Mouse (Mus musculus) brain, adult 2 months (tissue): Measurements from ENCODE around the gene Apobec2.
"Not testable (repeated sequence)": the region's sequence is repeated elsewhere in the genome, so short reads cannot be mapped to it uniquely, and the experiment has no call there.

ENCODE experiments used
- DNase-seq: peaks from one replicate; pipeline ENCODE4 v3.0.0; 2011; ENCODE audit warnings: low read depth, low spot score

The Apobec2 gene

DNA sequence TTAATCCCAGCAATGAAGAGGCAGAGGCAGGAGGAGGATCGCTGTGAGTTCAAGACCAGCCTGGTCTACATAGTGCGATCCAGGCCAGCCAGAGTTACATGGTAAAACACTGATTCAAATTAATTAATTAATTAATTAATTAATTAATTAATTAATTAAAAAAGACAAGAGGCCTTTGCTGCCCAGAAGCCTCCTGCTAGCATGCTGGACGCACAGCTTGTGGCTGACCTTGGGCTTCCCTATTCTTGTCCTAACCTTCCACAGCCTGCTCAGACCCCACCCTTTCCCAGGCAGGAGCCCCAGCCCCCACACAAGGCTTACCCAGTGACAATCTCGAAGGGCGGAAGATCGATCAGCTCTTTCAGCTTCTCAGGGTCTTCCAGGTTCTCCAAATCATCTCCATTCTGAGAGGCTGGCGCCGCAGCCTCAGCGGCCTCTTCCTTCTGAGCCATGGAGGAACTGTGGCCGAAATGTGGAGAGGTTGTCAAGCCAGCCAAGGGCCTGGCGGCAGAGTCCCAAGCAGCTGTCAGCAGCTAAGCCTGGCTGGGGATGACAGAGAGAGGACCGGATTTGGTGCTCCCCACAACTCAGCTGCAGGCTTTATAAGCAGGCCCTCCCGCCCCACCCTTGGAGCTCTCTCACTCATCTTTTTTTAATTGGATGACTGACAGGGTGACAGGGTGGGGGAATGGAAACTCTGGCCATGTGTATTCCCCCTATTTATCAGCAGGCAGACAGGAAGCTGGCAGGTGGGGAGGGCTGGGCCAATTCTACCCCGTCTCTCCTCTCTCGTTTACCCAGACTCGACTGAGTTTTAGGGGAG, at the start of gene Apobec2:
Apobec2 (minus strand) TSS at position 773 of the 823 bp plus-strand sequence.
- DNase-seq: no peak

DNA sequence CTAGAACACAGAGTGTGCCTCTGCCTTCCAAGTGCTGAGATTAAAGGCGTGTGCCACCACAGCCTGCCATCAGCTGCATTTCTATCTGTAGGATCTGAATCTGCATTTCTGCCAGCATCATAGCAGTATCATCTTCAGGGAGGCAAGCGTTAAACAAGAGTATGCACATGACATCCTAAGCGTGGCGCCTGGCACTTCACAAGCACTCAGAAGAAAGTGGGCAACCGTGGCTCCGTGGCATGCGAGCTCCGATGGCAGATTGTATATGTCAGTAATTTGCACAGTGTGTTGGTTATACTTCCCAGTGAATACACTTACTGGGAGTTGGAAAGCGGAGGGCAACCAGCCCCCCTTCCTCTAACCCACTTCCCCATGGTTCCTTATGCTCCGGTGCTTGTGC, 47.2 kb upstream of the Apobec2 start:
- DNase-seq: no peak

DNA sequence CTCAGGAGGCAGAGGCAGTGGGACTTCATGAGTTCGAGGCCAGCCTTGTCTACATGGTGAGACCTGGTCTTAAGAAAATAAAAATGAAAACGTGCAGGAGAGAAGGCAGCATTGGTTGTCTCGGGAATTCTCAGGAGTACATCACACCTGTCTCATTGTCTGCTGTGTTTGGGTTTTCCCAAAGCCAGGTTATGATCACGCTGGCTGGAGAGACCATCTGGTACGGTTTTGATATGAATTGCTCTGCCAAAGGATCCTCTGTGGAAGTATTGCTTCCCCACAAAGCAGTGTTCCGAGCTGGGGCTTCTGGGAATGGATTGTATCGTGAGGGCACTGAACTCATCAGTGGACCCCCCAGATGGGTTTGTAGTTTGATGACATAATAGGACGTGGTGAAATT, 42.7 kb upstream of the Apobec2 start:
- DNase-seq: peak; percentile 59

DNA sequence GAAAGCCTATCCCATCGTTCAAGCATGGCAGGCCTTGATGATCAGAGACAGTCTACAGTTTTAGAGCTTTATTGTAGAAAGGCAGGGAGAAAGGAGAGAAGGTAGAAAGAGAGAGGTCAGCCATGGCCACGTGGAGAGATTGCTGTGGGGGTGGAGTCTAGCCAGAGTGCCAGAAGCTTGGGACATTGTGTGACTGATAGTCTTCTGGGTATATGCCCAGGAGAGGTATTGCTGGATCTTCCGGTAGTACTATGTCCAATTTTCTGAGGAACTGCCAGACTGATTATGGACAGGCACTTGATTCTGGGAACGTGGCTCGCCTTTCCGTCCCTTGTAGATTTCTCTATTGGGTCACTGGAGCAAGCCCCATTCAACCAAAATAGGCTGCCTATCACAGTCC, 41.6 kb upstream of the Apobec2 start:
- not testable (repeated sequence) for DNase-seq

DNA sequence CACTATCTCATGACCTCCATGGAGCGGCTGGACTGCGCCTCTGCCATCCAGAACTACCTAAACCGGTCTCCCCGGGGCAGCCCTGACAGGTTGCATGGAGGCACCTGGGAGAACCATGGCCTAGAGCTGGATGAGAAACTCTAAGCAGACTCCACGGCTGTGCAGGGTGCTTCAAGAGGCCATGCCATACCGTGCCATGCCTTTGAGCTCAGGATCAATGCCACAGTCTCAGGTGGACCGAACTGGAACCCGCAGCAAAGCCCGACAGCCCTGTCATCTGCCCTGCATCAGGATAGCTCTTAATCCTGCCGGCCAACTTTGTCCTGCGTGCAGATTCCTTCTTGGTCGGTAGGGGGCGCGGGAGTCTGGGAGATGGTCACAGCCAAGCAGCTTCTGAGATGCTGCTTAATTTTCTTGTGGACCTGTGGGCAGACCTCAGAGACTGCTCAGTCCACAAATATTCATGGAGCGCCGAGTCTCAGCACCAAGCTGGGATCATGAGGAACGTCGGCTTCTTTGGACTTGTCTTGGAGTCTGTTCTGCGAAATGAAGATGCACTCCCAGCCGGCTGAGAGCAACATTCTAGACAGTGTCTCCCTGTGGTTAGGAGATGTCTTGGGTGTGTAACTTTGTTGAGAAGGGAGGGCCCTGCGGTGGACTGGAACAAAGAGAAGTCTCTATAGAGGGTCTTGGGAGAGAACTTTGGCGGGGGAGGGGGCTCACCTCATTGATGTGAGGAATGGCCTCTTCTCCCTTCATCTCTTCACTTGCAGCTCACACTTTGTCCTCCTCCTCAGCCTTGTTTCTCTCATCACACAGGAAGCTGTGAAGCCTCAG, 34.9 kb upstream of the Apobec2 start:
- DNase-seq: peak; percentile 88

DNA sequence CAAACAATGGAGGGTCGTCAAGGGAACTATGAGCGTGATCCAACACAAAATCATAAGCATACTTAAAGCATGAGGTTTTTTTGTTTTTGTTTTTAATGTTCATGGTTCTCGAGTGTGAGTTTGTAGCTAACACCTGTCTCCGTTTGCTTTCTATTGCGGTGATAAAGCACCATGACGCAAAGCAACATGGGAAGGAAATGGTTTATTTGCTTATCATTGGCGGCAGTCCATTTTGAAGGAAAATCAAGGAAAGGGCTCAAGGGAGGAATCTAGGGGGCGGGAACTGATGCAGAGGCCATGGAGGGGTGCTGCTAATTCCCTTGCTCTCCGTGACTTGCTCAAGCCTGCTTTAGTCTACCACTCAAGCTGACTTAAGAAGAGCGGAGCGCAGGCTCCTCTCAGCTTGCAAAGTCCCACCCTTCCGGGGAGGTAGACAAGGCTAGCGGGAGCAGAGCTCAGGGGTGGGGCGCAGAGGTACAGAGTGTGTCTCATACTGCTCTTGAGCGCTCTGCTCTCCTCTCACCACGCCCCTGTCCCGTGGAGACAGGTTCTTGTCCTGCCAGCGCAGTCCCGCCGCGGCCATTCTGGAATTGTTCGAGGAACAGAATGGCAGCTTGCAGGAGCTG, 34.2 kb upstream of the Apobec2 start:
- DNase-seq: no peak

DNA sequence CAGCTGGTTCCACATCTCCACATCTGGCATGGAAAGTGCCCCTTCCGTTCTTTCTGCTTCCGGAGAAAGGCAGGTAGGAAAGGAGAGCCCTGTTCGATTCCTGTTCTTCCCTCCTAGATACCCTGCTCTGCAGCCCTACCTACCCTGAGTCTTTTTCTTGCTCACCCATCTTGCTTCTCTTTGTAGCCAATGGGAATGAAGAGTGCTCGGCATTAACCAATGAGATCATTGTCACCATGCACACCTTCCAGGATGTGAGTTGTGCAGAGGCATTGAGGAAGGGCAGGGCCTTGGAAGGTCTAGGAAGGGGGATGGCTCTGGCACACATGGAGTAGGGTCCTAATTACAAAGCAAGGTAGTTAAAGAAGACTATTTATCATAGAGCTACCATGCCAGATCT, 30.7 kb upstream of the Apobec2 start:
- peak; percentile 16 for DNase-seq

DNA sequence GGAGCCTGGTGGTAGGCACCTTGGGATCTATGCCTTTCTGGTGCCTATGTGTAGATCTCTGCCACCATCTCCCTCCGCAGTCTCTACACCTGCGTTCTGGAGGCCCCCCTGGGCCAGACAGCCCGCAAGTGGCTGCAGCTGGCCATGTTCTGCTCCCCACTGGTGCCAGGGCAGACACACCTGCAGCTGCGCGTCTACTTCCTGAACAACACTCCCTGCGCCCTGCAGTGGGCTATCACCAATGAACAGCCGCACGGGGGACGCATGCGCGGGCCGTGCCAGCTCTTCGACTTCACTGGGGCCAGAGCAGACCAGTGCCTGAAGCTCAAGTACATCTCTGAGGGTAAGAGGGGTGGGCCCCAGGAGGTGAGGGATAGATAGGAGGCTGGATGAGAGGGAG, 29.4 kb upstream of the Apobec2 start:
- no peak for DNase-seq

DNA sequence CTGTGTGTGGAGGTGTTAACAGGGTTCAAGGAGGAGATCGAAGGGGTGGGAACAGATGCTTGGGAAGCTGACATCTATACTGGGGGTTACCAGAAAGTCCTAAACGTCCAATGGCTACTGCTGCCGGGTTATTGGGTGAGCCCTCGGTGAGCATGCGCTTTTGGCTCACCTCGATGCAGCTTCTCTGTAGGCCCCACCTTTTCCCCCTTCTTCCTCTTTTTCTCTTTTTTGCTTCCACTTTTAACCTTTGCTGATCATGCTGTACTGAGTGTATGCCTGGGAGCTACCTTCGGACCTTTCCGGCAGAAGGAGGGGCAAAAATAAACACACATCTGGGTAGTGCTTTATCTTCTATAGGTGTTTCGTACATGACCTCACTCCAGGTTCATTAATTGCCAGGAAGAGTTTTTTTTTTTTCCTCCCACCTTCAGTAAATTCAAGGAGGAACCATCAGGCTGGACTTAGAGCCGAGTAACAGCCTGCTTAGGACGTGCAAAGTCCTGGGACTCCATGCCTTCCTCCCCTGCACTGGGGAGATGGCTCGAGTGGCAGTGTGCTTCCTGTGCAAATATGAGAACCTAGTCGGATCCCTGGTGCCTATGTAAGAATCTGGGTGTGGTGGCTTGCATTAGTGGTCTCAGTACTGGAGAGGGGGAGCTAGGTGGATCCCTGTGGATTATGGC, 25.4 kb upstream of the Apobec2 start:
- no peak for DNase-seq

DNA sequence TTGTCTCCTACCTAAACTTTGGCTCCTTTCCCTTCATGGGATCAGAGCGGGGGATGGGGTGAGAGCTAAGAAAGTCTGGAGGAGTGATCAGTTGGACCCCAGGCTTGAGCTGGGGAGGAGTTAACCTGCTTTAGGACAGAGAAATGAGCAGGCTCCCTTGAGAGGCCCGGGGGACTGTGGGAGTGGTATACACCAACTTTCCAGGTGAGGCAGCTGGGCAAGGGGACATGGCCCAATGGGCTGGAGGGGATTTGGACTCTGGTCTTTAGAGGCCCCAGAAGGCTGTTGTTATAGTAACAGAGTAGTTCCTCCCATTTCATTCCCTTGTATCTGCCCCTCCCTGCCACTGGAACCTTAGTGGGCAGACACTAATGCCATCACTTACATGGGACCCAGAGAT, 23.2 kb upstream of the Apobec2 start:
- DNase-seq: no peak

DNA sequence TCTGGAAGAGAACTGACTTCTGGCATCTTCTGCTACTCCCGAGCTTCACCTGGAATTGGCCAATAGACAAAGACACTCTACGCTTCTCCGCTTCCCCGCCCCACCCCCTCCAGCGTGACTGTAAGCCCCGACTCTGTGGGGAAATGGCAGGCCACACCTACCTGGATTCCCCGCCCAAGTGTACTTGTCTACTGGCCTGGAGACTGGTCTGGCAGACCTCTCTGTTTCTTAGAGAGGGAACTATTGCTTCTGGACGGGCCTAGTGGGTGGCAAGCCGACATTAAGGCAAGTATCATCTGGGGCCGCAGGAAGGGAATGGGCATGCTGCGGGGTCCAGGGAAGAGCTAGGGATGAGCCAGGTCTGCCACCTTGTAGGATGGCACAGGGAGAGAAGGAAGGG, 22.0 kb upstream of the Apobec2 start, which contains the start of gene Unc5cl:
Unc5cl (plus strand) TSS at position 214 of the 400 bp plus-strand sequence.
- no peak for DNase-seq

DNA sequence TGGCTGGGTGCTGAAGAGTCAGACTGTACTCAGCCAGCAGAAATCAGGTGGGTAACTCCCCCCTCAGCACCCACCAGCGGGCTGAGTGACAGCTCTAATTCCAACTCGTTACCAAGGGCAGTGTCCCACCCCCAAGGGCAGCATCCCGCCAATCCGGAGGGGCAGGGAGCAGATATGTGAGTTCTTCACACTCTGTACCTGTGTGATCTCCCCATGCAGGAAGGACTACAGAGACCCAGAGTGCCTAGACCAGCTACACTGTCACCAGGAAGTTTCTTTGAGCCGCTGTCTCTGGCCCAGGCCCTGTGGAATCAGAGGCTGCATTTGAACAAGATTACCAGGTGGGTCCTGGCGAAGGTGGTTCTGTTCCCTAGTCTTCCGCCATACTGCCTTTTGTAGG, 21.5 kb upstream of the Apobec2 start:
- DNase-seq: no peak

DNA sequence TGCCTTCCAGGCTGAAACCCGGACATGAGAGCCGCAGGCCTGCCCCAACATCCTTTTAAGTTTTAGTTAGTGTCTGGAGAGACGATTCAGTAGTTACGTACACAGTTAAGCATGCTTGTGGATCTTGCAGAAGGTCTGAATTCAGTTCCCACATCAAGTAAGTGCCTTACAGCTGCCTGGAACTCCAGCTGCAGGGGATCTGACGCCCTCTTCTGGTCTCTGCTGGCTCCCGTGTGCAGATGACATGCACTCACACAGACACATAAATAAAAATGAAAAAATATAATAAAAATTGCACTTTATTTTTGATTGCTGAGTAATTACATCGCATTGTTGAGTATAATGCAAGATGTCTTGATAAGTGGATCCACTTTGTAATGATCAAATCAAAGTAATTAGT, 20.8 kb upstream of the Apobec2 start:
- no peak for DNase-seq

DNA sequence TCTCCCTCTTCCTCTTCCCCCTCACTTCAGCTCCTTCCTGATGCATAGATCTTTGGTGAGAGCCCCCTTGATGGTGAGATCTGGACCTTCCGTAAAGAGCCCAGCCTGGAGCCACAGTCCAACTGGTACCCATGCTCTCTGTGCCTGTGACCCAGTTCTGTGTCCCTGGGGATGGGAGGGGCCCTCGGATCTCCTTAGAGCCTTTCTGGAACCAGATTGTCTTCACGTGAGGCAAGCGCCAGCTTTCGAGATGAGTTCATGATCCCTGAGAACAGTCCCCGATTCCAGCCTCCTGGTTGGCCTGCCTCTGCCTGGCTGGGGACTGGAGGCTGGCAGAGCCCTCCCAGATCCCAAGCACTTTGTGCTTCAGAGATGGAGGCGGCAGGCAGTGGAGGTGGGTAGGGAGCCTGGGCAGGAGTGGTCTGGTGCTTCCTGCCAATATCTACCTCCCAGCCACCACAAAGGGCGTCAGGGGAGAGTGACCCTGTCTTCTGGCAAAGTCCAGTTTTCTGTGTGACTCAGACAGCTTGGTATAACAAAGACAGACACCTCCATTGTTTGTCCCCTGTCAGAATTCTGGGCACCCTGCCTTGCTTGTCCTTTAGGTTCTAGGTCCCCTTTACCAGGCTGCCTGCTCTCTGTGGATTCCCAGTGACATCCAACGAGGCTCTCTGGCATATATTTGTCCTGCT, 19.2 kb upstream of the Apobec2 start:
- DNase-seq: peak; percentile 18

DNA sequence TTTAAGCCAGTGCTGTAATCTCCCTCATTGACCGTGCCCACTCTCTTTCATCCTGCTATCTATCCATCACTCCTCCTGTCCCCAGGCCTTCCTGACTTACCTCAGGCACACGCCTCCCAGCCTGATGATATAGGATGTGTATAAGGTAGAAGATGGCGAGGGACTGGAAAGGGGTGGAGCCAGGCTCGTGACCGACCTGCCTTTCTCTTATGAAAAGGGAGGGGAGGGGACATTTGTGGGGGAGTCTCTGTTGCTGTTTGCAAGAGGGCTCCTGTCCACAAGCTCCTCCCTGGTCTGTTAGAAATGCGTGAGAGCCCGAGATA, 18.6 kb upstream of the Apobec2 start, which contains the start of gene Tspo2:
Tspo2 (minus strand) TSS at position 170 of the 323 bp plus-strand sequence.
- no peak for DNase-seq

DNA sequence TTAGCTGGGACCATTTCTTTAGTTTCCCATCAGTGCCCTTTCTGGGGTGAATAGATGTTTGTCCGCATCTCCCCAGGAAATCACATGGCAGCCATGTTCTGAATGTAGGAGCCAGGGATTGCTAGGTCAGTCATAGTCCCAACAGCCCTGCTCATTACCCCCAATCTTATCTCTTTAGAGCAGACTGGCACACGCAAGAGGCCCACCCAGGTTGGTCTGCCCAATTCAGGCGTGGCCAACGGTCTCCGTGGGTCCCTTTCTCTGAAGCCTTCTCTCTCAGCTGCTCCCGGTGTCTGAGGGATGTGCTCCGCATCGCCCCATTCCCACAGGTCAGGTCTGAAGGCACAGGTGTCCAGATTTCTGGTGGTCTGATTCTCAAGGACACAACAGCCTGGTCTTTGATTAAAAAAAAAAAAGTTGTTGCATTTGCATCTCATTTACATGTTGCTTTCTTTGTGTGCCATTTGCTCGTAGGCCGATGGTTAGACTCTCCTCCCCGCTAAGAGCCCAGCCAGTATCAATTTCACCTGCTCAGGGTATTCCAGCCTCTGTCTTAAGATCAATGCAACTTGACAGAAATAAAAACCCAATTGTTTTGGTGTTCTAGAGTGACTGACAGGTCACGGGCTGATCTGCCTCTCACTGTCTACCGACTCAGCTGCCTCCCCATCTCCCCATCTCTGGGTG, 18.1 kb upstream of the Apobec2 start:
- no peak for DNase-seq

DNA sequence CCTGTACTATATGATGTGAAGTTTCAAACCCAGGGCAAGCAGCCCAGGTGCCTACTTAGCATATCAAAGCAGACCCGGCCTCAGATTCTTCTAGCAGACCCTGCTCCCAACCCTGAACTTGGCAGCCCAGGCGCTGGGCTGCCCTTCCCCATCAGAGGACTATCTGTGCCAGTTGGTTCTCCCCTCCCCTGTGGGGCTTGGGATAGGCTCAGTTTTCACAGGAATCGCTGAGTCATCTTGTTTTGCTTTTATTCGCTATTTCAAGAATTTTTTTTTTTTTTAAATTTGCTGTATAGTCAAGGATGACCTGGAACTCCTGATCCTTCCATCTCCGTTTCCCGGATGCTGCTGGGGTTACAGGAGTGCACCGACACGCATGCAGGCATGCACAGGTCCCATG, 14.9 kb upstream of the Apobec2 start:
- no peak for DNase-seq

DNA sequence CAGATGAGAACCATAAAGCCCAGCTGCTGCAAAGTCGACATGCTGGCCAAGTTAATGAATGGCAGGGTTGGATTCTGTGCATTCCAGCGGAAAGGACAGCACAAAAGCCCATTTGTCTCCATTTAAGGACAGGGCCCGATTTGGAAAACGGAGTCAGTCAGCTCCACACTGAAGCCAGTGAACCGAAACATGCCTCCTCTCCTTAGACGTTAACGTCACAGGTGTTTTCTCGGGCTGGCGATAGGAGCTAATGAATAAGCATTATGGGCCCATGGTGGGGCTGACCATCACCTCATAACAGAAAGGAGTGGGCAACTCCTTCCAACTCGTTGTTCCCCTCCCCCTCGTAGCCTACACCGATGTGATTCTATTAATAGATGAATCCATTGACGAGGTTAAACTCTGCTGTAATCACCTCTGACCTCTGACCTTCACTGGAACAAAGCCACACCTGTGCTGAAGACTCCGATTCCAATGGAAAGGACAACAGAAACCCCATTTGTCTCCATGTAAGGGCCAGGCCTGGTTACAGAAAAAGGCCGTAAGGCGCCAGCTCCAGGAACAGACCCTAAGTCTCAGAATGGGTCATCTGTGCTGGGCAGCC, 10.9 kb upstream of the Apobec2 start:
- no peak for DNase-seq

DNA sequence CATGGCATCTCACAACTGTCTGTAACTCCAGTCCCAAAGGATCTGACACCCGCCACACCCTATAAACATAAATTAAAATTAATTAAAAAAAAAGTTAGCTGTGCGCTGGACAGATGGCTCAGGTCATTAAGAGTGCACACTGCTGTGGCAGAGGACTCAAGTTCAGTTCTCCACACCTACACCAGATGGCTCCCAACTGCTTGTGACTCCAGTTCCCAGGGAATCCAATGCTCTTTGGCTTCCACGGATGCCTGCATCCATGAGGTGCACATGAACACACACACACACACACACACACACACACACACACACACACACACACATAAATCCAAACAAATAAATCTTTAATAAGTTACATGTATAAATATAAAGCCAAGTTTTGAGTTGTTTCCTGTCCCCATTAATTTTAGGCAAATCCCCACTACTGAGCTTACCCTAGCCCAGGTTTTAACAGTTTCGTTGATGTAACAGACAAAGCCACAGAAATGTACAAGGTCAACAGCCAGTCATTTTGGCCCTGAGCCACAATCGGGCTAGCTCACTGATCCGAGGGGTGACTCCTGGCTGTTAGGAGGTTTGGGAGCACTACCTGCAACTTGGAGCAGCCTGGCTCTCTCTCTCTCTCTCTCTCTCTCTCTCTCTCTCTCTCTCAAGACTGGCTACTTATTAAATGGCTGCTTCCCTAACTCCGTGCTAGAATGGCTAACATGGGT, 10.2 kb upstream of the Apobec2 start:
- DNase-seq: no peak
